Mouse (Mus musculus) intestine, embryonic 15.5 days (tissue): Measurements from ENCODE around the gene Ilk. TPM values are rescaled to one million over a fixed set of nuclear protein-coding genes. Genes with fewer than 3 reads are reported as not detected.

Experiments
- ATAC-seq: fragments of 200-750 bp; cut with Nextera tagmentation; 2 replicates; pipeline ENCODE4 v1.8.0; 2017; ENCODE audit warnings: moderate TSS enrichment, moderate library complexity
- H3K27ac ChIP-seq: fragments of 300-500 bp; sonication (generic); 2 replicates; pipeline ENCODE4 v1.5.1; 2015; ENCODE audit warnings: mild to moderate bottlenecking, inconsistent platforms
- H3K27me3 ChIP-seq: fragments of 300-500 bp; sonication (generic); replicated peaks from 2 replicates; pipeline ENCODE4 v1.6.1; 2015; ENCODE audit warnings: inconsistent platforms
- H3K36me3 ChIP-seq: fragments of 300-500 bp; sonication (generic); 2 replicates; pipeline ENCODE4 v1.6.1; 2015; ENCODE audit warnings: inconsistent platforms
- H3K4me1 ChIP-seq: fragments of 300-500 bp; sonication (generic); replicated peaks from 2 replicates; pipeline ENCODE4 v1.6.1; 2015; ENCODE audit warnings: inconsistent platforms
- H3K4me2 ChIP-seq: fragments of 300-500 bp; sonication (generic); replicated peaks from 2 replicates; pipeline ENCODE4 v1.6.1; 2015; ENCODE audit warnings: mild to moderate bottlenecking, inconsistent platforms
- H3K4me3 ChIP-seq: fragments of 300-500 bp; sonication (generic); replicated peaks from 2 replicates; pipeline ENCODE4 v1.5.1; 2015; ENCODE audit warnings: inconsistent platforms
- H3K9ac ChIP-seq: fragments of 300-500 bp; sonication (generic); 2 replicates; pipeline ENCODE4 v1.6.1; 2015; ENCODE audit warnings: inconsistent platforms
- H3K9me3 ChIP-seq: fragments of 300-500 bp; sonication (generic); 2 replicates; pipeline ENCODE4 v1.6.1; 2016; ENCODE audit warnings: inconsistent platforms
- WGBS: fragments of 180-500 bp; shearing (Covaris S2); methylation state at CpG from one replicate; pipeline ENCODE4 v1.1.7; 2015; 5-methylcytosine and 5-hydroxymethylcytosine counted together
- polyA plus RNA-seq: library from polyadenylated mRNA; unstranded; fragments of >200 nt; fragmentation: Nextera tagmentation; extraction: Ambion mirVana; gene quantifications from 2 replicates; pipeline ENCODE4 v1.2.1, GENCODE M21; 2015

Gene Ilk
- polyA plus RNA-seq: 313 and 320 TPM in 2 replicates

DNA sequence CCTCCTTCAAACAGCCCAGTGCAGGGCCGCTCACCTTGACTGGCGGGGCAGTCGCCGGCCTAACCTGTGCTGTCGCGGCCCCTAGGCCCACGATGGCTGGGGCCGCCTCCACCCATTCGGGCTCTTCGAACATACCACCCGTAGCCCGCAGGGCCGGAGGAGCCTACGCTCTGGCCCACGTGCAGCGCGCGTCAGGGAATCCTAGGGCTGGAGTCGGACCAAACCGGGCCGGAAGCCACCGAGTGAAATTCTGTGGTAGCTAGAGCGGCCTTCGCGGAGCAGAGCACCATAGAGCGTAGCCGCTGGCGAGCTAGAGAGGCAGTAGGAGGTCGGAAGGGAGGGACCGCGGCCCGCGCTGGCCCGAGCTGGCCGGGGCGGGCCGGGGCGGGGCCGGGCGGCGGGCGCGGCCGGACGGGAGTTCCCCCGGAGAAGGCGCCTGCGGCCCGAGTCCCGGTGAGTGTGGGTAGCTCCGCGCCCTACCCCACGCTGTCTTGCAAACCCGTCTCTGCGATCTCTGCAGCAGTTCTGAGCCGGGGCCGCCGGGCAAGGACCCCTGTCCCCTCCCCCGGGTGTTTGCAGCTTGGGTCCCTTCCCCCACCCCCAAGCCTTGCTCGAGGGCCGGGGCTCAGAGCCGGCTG lies at the start of gene Ilk:
Gene Ilk, plus strand, starts transcription at position 329 of the 638 bp plus-strand sequence.
- no peaks in the 10 kb centered on the region for H3K27me3 ChIP-seq
- H3K27ac ChIP-seq: peak within 1 kb of the TSS; percentile 95
- WGBS: under 1% methylated on average over 62 of the region's 62 CpGs
- H3K36me3 ChIP-seq: peaks cover 31% of the 10 kb centered on the region
- H3K4me3 ChIP-seq: peak within 1 kb of the TSS; percentile 90
- no peaks in the 10 kb centered on the region for H3K9me3 ChIP-seq
- ATAC-seq: peak; percentile 98
- peak within 1 kb of the TSS; percentile 76 for H3K9ac ChIP-seq
- peak within 1 kb of the TSS; percentile 73 for H3K4me2 ChIP-seq
- H3K4me1 ChIP-seq: peaks cover 16% of the 10 kb centered on the region; the same call in 1 of the 2 replicates

GRCm38 (mm10) chr7:105690875-105691274 lies 45.5 kb upstream of the Ilk start:
- H3K27me3 ChIP-seq: no peaks in the 10 kb centered on the region
- 76% methylated on average over 1 of the region's 1 CpGs for WGBS
- no peaks in the 10 kb centered on the region for H3K9me3 ChIP-seq
- H3K36me3 ChIP-seq: no peaks in the 10 kb centered on the region
- no peak overlapping the region for H3K9ac ChIP-seq
- H3K4me1 ChIP-seq: no peaks in the 10 kb centered on the region
- H3K4me3 ChIP-seq: no peak overlapping the region
- no peak overlapping the region for H3K27ac ChIP-seq
- ATAC-seq: no peak
- no peak overlapping the region for H3K4me2 ChIP-seq

- no peak overlapping the region for H3K27ac ChIP-seq
- no peak overlapping the region for H3K9ac ChIP-seq
- H3K27me3 ChIP-seq: no peaks in the 10 kb centered on the region
- no peaks in the 10 kb centered on the region for H3K9me3 ChIP-seq
- no peak overlapping the region for H3K4me3 ChIP-seq
- 88% methylated on average over 16 of the region's 16 CpGs for WGBS
- no peaks in the 10 kb centered on the region for H3K4me1 ChIP-seq
- no peak overlapping the region for H3K4me2 ChIP-seq
- no peaks in the 10 kb centered on the region for H3K36me3 ChIP-seq
- no peak for ATAC-seq
These were observed 33.2 kb upstream of the Ilk start for GRCm38 (mm10) chr7:105703184-105703583.

- no peak for ATAC-seq
- H3K27ac ChIP-seq: no peak overlapping the region
- H3K9me3 ChIP-seq: no peaks in the 10 kb centered on the region
- no peak overlapping the region for H3K9ac ChIP-seq
- H3K27me3 ChIP-seq: no peaks in the 10 kb centered on the region
- H3K4me2 ChIP-seq: no peak overlapping the region
- 82% methylated on average over 4 of the region's 4 CpGs for WGBS
- H3K4me1 ChIP-seq: no peaks in the 10 kb centered on the region
- H3K4me3 ChIP-seq: no peak overlapping the region
- no peaks in the 10 kb centered on the region for H3K36me3 ChIP-seq
These were observed 32.6 kb upstream of the Ilk start for GRCm38 (mm10) chr7:105703816-105704215.

GRCm38 (mm10) chr7:105708733-105709132 lies 27.7 kb upstream of the Ilk start:
- H3K9ac ChIP-seq: no peak overlapping the region
- no peaks in the 10 kb centered on the region for H3K9me3 ChIP-seq
- no peaks in the 10 kb centered on the region for H3K4me1 ChIP-seq
- H3K4me2 ChIP-seq: no peak overlapping the region
- ATAC-seq: no peak
- no peaks in the 10 kb centered on the region for H3K27me3 ChIP-seq
- H3K36me3 ChIP-seq: no peaks in the 10 kb centered on the region
- WGBS: 86% methylated on average over 5 of the region's 5 CpGs
- H3K27ac ChIP-seq: no peak overlapping the region
- no peak overlapping the region for H3K4me3 ChIP-seq

GRCm38 (mm10) chr7:105715366-105715765 lies 21.0 kb upstream of the Ilk start:
- H3K4me3 ChIP-seq: no peak overlapping the region
- H3K4me1 ChIP-seq: no peaks in the 10 kb centered on the region
- 63% methylated on average over 3 of the region's 3 CpGs for WGBS
- ATAC-seq: no peak
- H3K27ac ChIP-seq: no peak overlapping the region
- no peaks in the 10 kb centered on the region for H3K27me3 ChIP-seq
- H3K9me3 ChIP-seq: no peaks in the 10 kb centered on the region
- H3K36me3 ChIP-seq: no peaks in the 10 kb centered on the region
- H3K4me2 ChIP-seq: no peak overlapping the region
- no peak overlapping the region for H3K9ac ChIP-seq

- Histone ChIP-seq H3K9me3 (no peaks in the 10 kb centered on the region), H3K36me3 (no peaks in the 10 kb centered on the region), H3K4me2 (no peak overlapping the region), H3K27ac (no peak overlapping the region), H3K27me3 (no peaks in the 10 kb centered on the region), H3K4me1 (no peaks in the 10 kb centered on the region), H3K4me3 (no peak overlapping the region), H3K9ac (no peak overlapping the region)
- WGBS: 69% methylated on average over 2 of the region's 2 CpGs
- no peak for ATAC-seq
These were observed 14.5 kb upstream of the Ilk start for GRCm38 (mm10) chr7:105721916-105722315.

- WGBS: 84% methylated on average over 4 of the region's 4 CpGs
- Histone ChIP-seq H3K4me3 (no peak overlapping the region), H3K27me3 (no peaks in the 10 kb centered on the region), H3K9me3 (no peaks in the 10 kb centered on the region), H3K36me3 (0 out of 2 replicates have a peak, but pooled peaks cover 5% of the 10 kb centered on the region), H3K9ac (no peak overlapping the region), H3K27ac (no peak overlapping the region), H3K4me2 (no peak overlapping the region), H3K4me1 (no peaks in the 10 kb centered on the region)
- peak; percentile 89 for ATAC-seq
These were observed 10.0 kb upstream of the Ilk start for GRCm38 (mm10) chr7:105726144-105726979.

DNA sequence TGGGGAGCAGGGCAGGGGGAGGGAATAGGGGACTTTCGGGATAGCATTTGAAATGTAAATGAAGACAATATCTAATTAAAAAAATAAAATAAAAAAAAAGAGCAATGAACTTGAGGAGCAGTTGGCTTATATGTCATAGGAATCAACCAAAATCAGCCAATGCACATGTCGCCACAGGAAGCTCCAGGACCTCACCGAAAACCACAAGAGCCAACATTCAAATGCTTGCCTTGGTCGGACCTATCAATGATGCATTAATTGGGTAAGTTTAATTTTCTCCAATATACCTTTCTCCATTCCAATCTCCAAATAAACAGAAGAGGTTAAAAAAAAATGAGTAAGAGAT lies 9.4 kb upstream of the Ilk start:
- Histone ChIP-seq H3K9me3 (no peaks in the 10 kb centered on the region), H3K27ac (no peak overlapping the region), H3K36me3 (0 out of 2 replicates have a peak, but pooled peaks cover 5% of the 10 kb centered on the region), H3K4me2 (no peak overlapping the region), H3K4me3 (no peak overlapping the region), H3K9ac (no peak overlapping the region), H3K4me1 (no peaks in the 10 kb centered on the region), H3K27me3 (no peaks in the 10 kb centered on the region)
- 94% methylated on average over 4 of the region's 4 CpGs for WGBS
- ATAC-seq: no peak

- peaks cover 22% of the 10 kb centered on the region for H3K36me3 ChIP-seq
- 84% methylated on average over 6 of the region's 6 CpGs for WGBS
These were observed 7.5 kb upstream of the Ilk start for GRCm38 (mm10) chr7:105728701-105729428.

GRCm38 (mm10) chr7:105733836-105734235 lies 2.6 kb upstream of the Ilk start:
- ATAC-seq: no peak
- Histone ChIP-seq H3K9me3 (no peaks in the 10 kb centered on the region), H3K4me1 (peaks cover 10% of the 10 kb centered on the region; the same call in 1 of the 2 replicates), H3K4me2 (no peak overlapping the region), H3K36me3 (peaks cover 28% of the 10 kb centered on the region), H3K27ac (no peak overlapping the region), H3K9ac (no peak overlapping the region), H3K27me3 (no peaks in the 10 kb centered on the region), H3K4me3 (no peak overlapping the region)
- 95% methylated on average over 11 of the region's 11 CpGs for WGBS

More at GRCm38 (mm10) chr7:105728701-105729428, 7.5 kb upstream of the Ilk start:
- Histone ChIP-seq H3K9ac (no peak overlapping the region), H3K4me2 (no peak overlapping the region), H3K27me3 (no peaks in the 10 kb centered on the region), H3K9me3 (no peaks in the 10 kb centered on the region), H3K4me1 (no peaks in the 10 kb centered on the region), H3K4me3 (no peak overlapping the region), H3K27ac (no peak overlapping the region)
- no peak for ATAC-seq

DNA sequence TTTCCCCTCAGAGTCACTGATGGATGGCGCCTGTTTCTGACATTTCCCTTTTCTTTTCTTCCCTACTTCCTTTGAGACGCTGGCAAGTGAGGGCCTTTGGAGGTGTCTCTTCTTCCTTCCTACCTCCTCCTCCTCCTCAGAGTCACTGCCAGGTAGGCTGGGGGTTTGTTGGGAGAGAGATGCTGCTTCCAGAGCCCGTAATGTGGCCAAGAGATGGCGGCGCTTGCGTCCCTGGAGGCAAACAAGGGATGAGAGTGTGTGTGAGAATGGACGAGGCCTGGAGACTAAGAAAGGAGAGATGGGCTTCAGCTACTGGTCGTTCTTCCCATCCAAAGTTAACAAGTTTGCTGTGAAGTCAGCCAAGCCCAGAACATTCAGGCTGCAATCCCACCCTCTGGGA lies 1.6 kb upstream of the Ilk start:
- H3K4me2 ChIP-seq: peak overlapping the region; percentile 73
- no peaks in the 10 kb centered on the region for H3K27me3 ChIP-seq
- peak overlapping the region; percentile 76; the same call in 1 of the 2 replicates for H3K9ac ChIP-seq
- no peak overlapping the region for H3K27ac ChIP-seq
- no peak for ATAC-seq
- H3K36me3 ChIP-seq: peaks cover 24% of the 10 kb centered on the region
- H3K4me3 ChIP-seq: peak overlapping the region; percentile 90; the same call in 1 of the 2 replicates
- H3K4me1 ChIP-seq: peaks cover 15% of the 10 kb centered on the region; the same call in 1 of the 2 replicates
- 87% methylated on average over 8 of the region's 8 CpGs for whole genome bisulfite sequencing
- H3K9me3 ChIP-seq: no peaks in the 10 kb centered on the region
